Mouse (Mus musculus): ENCODE data around the gene Asphd2.

DNA sequence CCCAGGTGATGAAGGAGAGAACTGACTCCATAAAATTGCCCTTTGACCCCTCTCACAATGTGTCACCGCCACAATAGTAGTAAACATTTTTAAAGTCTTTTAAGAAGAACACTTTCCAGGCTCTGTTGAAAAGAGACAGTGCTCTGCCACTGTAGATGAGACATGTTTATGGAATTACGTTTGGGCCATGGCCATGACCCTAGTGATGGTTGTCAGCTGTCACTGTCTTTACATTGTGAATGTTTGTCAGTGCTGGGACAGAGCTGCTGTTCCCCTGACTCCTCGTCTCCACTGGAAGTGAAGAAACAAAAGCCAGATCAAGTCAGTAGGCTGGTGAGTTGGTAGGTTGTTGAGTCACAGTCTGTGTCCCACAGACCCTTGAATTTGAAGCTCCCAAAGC, 7.8 kb upstream of the Asphd2 start:
- TF ChIP-seq CTCF (IDR thresholded peaks at IDR 0.05; ENCODE audit: extremely low read depth, insufficient read length, insufficient replicate concordance, low read depth, low read length) (no peak), POLR2A (IDR thresholded peaks at IDR 0.05; ENCODE audit: low read depth, low read length) (no peak)
